Mouse (Mus musculus): Measurements from ENCODE around the gene Ovgp1.

DNA sequence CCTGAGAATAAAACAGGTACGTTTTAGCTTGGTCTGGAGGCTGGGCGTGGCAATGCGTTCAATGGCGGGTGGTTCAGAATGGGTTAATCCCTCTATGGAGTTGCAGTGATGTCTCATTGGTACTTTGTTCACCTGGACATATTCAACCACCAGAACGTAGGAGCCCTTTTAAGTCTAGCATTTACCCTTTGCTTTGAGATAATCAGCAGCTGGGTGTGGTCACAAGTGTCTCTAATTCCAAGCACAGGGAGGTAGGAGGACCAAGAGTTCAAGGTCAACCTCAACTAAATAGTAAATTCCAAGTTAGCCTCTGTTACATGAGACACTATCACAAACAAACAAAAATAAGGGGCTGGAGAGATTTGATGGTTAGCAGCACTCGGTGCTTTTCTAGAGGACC, 44.7 kb upstream of the Ovgp1 start:
- TF ChIP-seq CTCF (IDR thresholded peaks at IDR 0.05; ENCODE audit: low read depth) (no peak), EP300 (IDR thresholded peaks at IDR 0.05; ENCODE audit: low read depth) (no peak)

Measured in liver, postnatal 0 days (tissue).